Mouse (Mus musculus) cerebellum, adult 9-11 months (tissue): ENCODE data around the gene Arnt2.

ENCODE experiments used
- DNase-seq: peaks from one replicate; pipeline ENCODE4 v3.0.0; 2022

Arnt2 gene

GRCm38 (mm10) chr7:84339186-84339585 is 70.8 kb downstream of the Arnt2 start:
- no peak for DNase-seq

- DNase-seq = no peak
Observed at GRCm38 (mm10) chr7:84337768-84338167, 72.2 kb downstream of the Arnt2 start.

- no peak for DNase-seq
Observed at GRCm38 (mm10) chr7:84336907-84337306, 73.1 kb downstream of the Arnt2 start.

- DNase-seq = no peak
Observed at GRCm38 (mm10) chr7:84336580-84336886, 73.4 kb downstream of the Arnt2 start.

- no peak for DNase-seq
Observed at GRCm38 (mm10) chr7:84335766-84336579, 74.0 kb downstream of the Arnt2 start.

GRCm38 (mm10) chr7:84333996-84334395 is 76.0 kb downstream of the Arnt2 start:
- no peak for DNase-seq

- DNase-seq = no peak
Observed at GRCm38 (mm10) chr7:84332295-84333168, 77.4 kb downstream of the Arnt2 start.

GRCm38 (mm10) chr7:84329174-84329583 is 80.8 kb downstream of the Arnt2 start:
- DNase-seq = no peak

- DNase-seq = no peak
Observed at GRCm38 (mm10) chr7:84328770-84329169, 81.2 kb downstream of the Arnt2 start.

- DNase-seq = no peak
Observed at GRCm38 (mm10) chr7:84325570-84326328, 84.2 kb downstream of the Arnt2 start.

GRCm38 (mm10) chr7:84321542-84321941 is 88.4 kb downstream of the Arnt2 start:
- no peak for DNase-seq

GRCm38 (mm10) chr7:84315353-84316003 is 94.5 kb downstream of the Arnt2 start:
- no peak for DNase-seq

GRCm38 (mm10) chr7:84314742-84315141 is 95.2 kb downstream of the Arnt2 start:
- DNase-seq = no peak

GRCm38 (mm10) chr7:84311624-84312023 is 98.4 kb downstream of the Arnt2 start:
- DNase-seq = no peak

GRCm38 (mm10) chr7:84310909-84311311 is 99.1 kb downstream of the Arnt2 start:
- no peak for DNase-seq

- peak; percentile 22 for DNase-seq
Observed at GRCm38 (mm10) chr7:84307329-84307925, 102.5 kb downstream of the Arnt2 start.

GRCm38 (mm10) chr7:84300261-84300660 is 109.7 kb downstream of the Arnt2 start:
- no peak for DNase-seq

- DNase-seq = no peak
Observed at GRCm38 (mm10) chr7:84299601-84300000, 110.4 kb downstream of the Arnt2 start.

GRCm38 (mm10) chr7:84293054-84293453 is 116.9 kb downstream of the Arnt2 start:
- DNase-seq = no peak

GRCm38 (mm10) chr7:84287226-84287587 is 122.8 kb downstream of the Arnt2 start:
- DNase-seq = no peak

GRCm38 (mm10) chr7:84286526-84287225 is 123.3 kb downstream of the Arnt2 start:
- no peak for DNase-seq

GRCm38 (mm10) chr7:84285790-84286189 is 124.2 kb downstream of the Arnt2 start:
- DNase-seq = no peak
